In the genomic region with DNA sequence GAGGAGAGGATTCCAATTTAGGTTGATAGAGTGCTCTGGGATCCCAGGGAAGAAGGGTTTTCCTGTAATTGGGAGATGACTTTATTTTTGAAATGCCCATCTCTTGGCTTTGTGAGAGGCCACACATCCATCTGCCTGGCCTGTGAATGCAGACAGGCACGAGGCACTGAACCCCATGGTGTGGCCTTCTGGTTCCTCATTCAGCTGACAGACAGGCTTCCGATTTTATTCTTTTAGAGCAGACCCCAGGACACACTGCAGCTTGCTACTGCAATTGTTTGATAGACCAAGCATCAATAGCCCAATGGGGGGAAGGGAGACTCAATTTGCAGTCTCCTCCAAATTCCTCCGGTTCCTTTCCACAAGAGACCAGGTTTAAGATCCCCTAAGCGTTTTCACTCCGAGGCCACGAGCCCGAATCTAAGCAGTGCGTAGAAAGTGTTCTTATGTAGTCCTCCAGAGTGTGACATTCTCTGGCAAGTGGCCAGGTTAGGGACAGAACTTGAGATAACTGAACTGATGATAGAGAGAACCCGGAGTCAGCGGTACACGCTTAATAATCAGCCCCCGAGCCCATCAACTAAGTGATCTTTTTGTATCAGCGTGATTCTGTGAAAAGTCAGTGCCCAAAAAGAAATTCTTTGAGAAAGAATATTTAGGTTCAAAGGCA, we compare ENCODE assay signal across 17 mouse cellular contexts.
DNase-seq lines count a peak whose midpoint lies in the region; ATAC-seq and TF ChIP-seq lines count a peak whose summit lies in the region.
"Had no signal": no experiment of that assay in that cellular context is flagged by ENCODE, and none has a peak within 500 bp of the region (broad histone marks: within the 10 kb centered on the region; RNA-seq: fewer than 3 reads in every experiment).

No protein-coding gene starts in this region.

- peaks cover 3% of the 10 kb centered on the region; the same call in 1 of the 2 replicates for H3K4me1 ChIP-seq in kidney, embryonic 16.5 days (ENCODE audit: insufficient read depth, low read length)
- peaks cover 24% of the 10 kb centered on the region for H3K4me1 ChIP-seq in embryonic facial prominence, embryonic 10.5 days
- H3K4me1 ChIP-seq in hindbrain, postnatal 0 days (ENCODE audit: insufficient read depth, low read length) = no peaks in the 10 kb centered on the region

- DNase-seq in cerebellum, postnatal 14 days = peak; percentile 49 to 61
- peak; percentile 18 for DNase-seq in kidney, postnatal 10 days
- no peak for DNase-seq in embryonic facial prominence, embryonic 10.5 days (ENCODE audit: low spot score)
- DNase-seq in hindbrain, postnatal 0 days (ENCODE audit: low spot score) = peak; percentile 61
- no peak for DNase-seq in gastrocnemius, adult 18-20 months (ENCODE audit: low spot score)
- no peak for DNase-seq in T-cell, adult 2 months (ENCODE audit: low spot score)
- DNase-seq: B cell, adult 2 months; cerebellum, adult 9-11 months; gastrocnemius, postnatal 25 days; kidney, adult 18-20 months; layer of hippocampus, adult 9-11 months; right cerebral cortex, postnatal 14 days; thymus, postnatal 14 days had no signal

- H3K27ac ChIP-seq in kidney, embryonic 16.5 days (ENCODE audit: low read length) = no peak overlapping the region
- H3K27ac ChIP-seq in embryonic facial prominence, embryonic 10.5 days (replicated peaks) = peak overlapping the region; percentile 19; the same call in 1 of the 2 replicates
- no peak overlapping the region for H3K27ac ChIP-seq in hindbrain, postnatal 0 days
- H3K27ac ChIP-seq: macrophage; neural tube, embryonic 12.5 days had no signal

- H3K9me3 ChIP-seq in kidney, embryonic 16.5 days (ENCODE audit: low read length) = no peaks in the 10 kb centered on the region
- no peaks in the 10 kb centered on the region for H3K9me3 ChIP-seq in embryonic facial prominence, embryonic 10.5 days
- no peaks in the 10 kb centered on the region for H3K9me3 ChIP-seq in hindbrain, postnatal 0 days (ENCODE audit: low read length)
- H3K9me3 ChIP-seq: neural tube, embryonic 12.5 days had no signal

- 61% methylated on average over 13 of the region's 13 CpGs for WGBS in kidney, embryonic 16.5 days
- 63% methylated on average over 13 of the region's 13 CpGs for WGBS in embryonic facial prominence, embryonic 10.5 days
- WGBS in hindbrain, postnatal 0 days = 16% methylated on average over 13 of the region's 13 CpGs

- H3K4me3 ChIP-seq in kidney, embryonic 16.5 days (ENCODE audit: low read length) = no peak overlapping the region
- H3K4me3 ChIP-seq in embryonic facial prominence, embryonic 10.5 days = no peak overlapping the region
- H3K4me3 ChIP-seq in hindbrain, postnatal 0 days (ENCODE audit: low read length) = no peak overlapping the region
- H3K4me3 ChIP-seq: neural tube, embryonic 12.5 days had no signal

- no peak for TF ChIP-seq CTCF in hindbrain, postnatal 0 days (IDR thresholded peaks at IDR 0.05; ENCODE audit: low read depth)

- no peak for ATAC-seq in cerebellum, adult (ENCODE audit: insufficient number of reproducible peaks, low FRiP score, low TSS enrichment)
- ATAC-seq in kidney, embryonic 16.5 days (ENCODE audit: low FRiP score, low TSS enrichment) = no peak
- ATAC-seq in hindbrain, postnatal 0 days = no peak

- H3K27me3 ChIP-seq in kidney, embryonic 16.5 days (ENCODE audit: insufficient read depth, low read length) = no peaks in the 10 kb centered on the region
- H3K27me3 ChIP-seq in embryonic facial prominence, embryonic 10.5 days (replicated peaks; ENCODE audit: low read depth, poor library complexity, severe bottlenecking) = no peaks in the 10 kb centered on the region
- H3K27me3 ChIP-seq in hindbrain, postnatal 0 days (ENCODE audit: insufficient read depth, low read length) = peaks cover 6% of the 10 kb centered on the region; the same call in 1 of the 2 replicates
- H3K27me3 ChIP-seq: neural tube, embryonic 12.5 days had no signal

- no peaks in the 10 kb centered on the region for H3K36me3 ChIP-seq in kidney, embryonic 16.5 days (ENCODE audit: insufficient read depth, low read length)
- H3K36me3 ChIP-seq in embryonic facial prominence, embryonic 10.5 days (replicated peaks) = no peaks in the 10 kb centered on the region
- H3K36me3 ChIP-seq in hindbrain, postnatal 0 days (ENCODE audit: insufficient read depth, low read length) = no peaks in the 10 kb centered on the region
- H3K36me3 ChIP-seq: neural tube, embryonic 12.5 days had no signal

- no peak overlapping the region for H3K4me2 ChIP-seq in kidney, embryonic 16.5 days (replicated peaks; ENCODE audit: low read depth, low read length)
- peak overlapping the region; percentile 1; the same call in 1 of the 2 replicates for H3K4me2 ChIP-seq in hindbrain, postnatal 0 days (ENCODE audit: low read depth, low read length)
- H3K4me2 ChIP-seq: neural tube, embryonic 12.5 days had no signal

- no peak overlapping the region for H3K9ac ChIP-seq in kidney, embryonic 16.5 days (replicated peaks; ENCODE audit: low read length)
- no peak overlapping the region for H3K9ac ChIP-seq in hindbrain, postnatal 0 days (replicated peaks; ENCODE audit: low read length)
- H3K9ac ChIP-seq: neural tube, embryonic 12.5 days had no signal

Comparison
In these comparisons a context has a peak if more than half of its experiments do, and no peak if none do; other contexts are left out.
1. DNase-seq: peak in cerebellum, postnatal 14 days (2 of 2), kidney, postnatal 10 days (single experiment) and hindbrain, postnatal 0 days (single experiment); none in embryonic facial prominence, embryonic 10.5 days (single experiment), gastrocnemius, adult 18-20 months (single experiment) and T-cell, adult 2 months (single experiment).